In genomic region chr7:19007026-19007977, GRCm38 (mm10) we compare ENCODE assay signal across 11 mouse cellular contexts. TPM values are rescaled to one million over a fixed set of nuclear protein-coding genes. Genes with fewer than 3 reads are reported as not detected.
DNase-seq lines count a peak whose midpoint lies in the region; ATAC-seq and TF ChIP-seq lines count a peak whose summit lies in the region.
"Had no signal": no experiment of that assay in that cellular context is flagged by ENCODE, and none has a peak within 500 bp of the region (broad histone marks: within the 10 kb centered on the region; RNA-seq: fewer than 3 reads in every experiment).

No protein-coding gene starts in this region.

- 52% methylated on average over 13 of the region's 13 CpGs for WGBS in lung, embryonic 14.5 days
- WGBS in neural tube, embryonic 15.5 days: 80% methylated on average over 13 of the region's 13 CpGs

- ATAC-seq in lung, embryonic 14.5 days (ENCODE audit: insufficient read depth): no peak; the same call in 1 of the 2 replicates
- no peak for ATAC-seq in neural tube, embryonic 15.5 days (ENCODE audit: low FRiP score)

- TF ChIP-seq CTCF in lung, embryonic 14.5 days (IDR thresholded peaks at IDR 0.05; ENCODE audit: low read depth): no peak

- no peak overlapping the region for H3K4me3 ChIP-seq in lung, embryonic 14.5 days (ENCODE audit: low read depth, low read length)
- 0 out of 2 replicates have a peak overlapping the region, but pooled peaks have one; percentile 7 for H3K4me3 ChIP-seq in neural tube, embryonic 15.5 days (replicated peaks)

- peak overlapping the region; percentile 42 for H3K4me2 ChIP-seq in lung, embryonic 14.5 days
- H3K4me2 ChIP-seq in neural tube, embryonic 15.5 days: peak overlapping the region; percentile 98

- no peaks in the 10 kb centered on the region for H3K27me3 ChIP-seq in lung, embryonic 14.5 days (ENCODE audit: insufficient read depth, low read length)
- no peaks in the 10 kb centered on the region for H3K27me3 ChIP-seq in neural tube, embryonic 15.5 days (replicated peaks)
- H3K27me3 ChIP-seq: Patski had no signal

- no peaks in the 10 kb centered on the region for H3K9me3 ChIP-seq in lung, embryonic 14.5 days (ENCODE audit: low read depth, low read length)
- H3K9me3 ChIP-seq in neural tube, embryonic 15.5 days (replicated peaks): no peaks in the 10 kb centered on the region

- H3K27ac ChIP-seq in lung, embryonic 14.5 days (ENCODE audit: low read depth): peak overlapping the region; percentile 68
- no peak overlapping the region for H3K27ac ChIP-seq in neural tube, embryonic 15.5 days (replicated peaks)

- peaks cover 18% of the 10 kb centered on the region for H3K4me1 ChIP-seq in lung, embryonic 14.5 days (ENCODE audit: insufficient read depth)
- H3K4me1 ChIP-seq in neural tube, embryonic 15.5 days: peaks cover 46% of the 10 kb centered on the region

- peaks cover 22% of the 10 kb centered on the region for H3K36me3 ChIP-seq in lung, embryonic 14.5 days (ENCODE audit: insufficient read depth)
- H3K36me3 ChIP-seq in neural tube, embryonic 15.5 days: peaks cover 17% of the 10 kb centered on the region

- no peak overlapping the region; the same call in 1 of the 2 replicates for H3K9ac ChIP-seq in lung, embryonic 14.5 days
- H3K9ac ChIP-seq in neural tube, embryonic 15.5 days (replicated peaks): no peak overlapping the region

- peak; percentile 44 for DNase-seq in cerebellum, adult 11 months
- DNase-seq in cerebellum, postnatal 14 days: no peak
- DNase-seq in lung, embryonic 14.5 days: no peak
- DNase-seq in lung, postnatal 25 days (ENCODE audit: low spot score): no peak
- peak; percentile 44 for DNase-seq in kidney, postnatal 10 days
- DNase-seq in adipocyte (ENCODE audit: low spot score): no peak
- DNase-seq in gastrocnemius, postnatal 4 days (ENCODE audit: low spot score in 2 of 2): no peak

RNA-seq across cellular contexts. Expression of gene Irf2bp1, which starts 3.5 kb away (rescaled TPM):
- 27.3 and 35.0 TPM in 2 replicates for polyA plus RNA-seq in lung, embryonic 14.5 days (2014; fragmentation: Nextera tagmentation; extraction: Ambion mirVana)
- 28.4 and 28.6 TPM in 2 replicates for polyA plus RNA-seq in neural tube, embryonic 15.5 days (2015; fragmentation: Nextera tagmentation; extraction: Ambion mirVana)
- total RNA-seq in gastrocnemius, postnatal 4 days (2021): 10 to 100 TPM; 36.6 to 38.1 TPM

RNA-seq across cellular contexts. Expression of gene Foxa3, which starts 16.0 kb away (rescaled TPM):
- 2.2 and 2.3 TPM in 2 replicates for polyA plus RNA-seq in lung, embryonic 14.5 days (2014; fragmentation: Nextera tagmentation; extraction: Ambion mirVana)
- polyA plus RNA-seq in neural tube, embryonic 15.5 days (2015; fragmentation: Nextera tagmentation; extraction: Ambion mirVana): 0.31 and 1.3 TPM in 2 replicates
- total RNA-seq in gastrocnemius, postnatal 4 days (2021): under 1 TPM in 1 of 2 experiments, not detected in 1; 0.13 TPM
- total RNA-seq: heart, adult 18-20 months had no signal
- polyA plus RNA-seq: embryonic facial prominence, embryonic 11.5 days had no signal

RNA-seq across cellular contexts. Expression of gene Mypop, which starts 16.3 kb away (rescaled TPM):
- 3.7 and 4.8 TPM in 2 replicates for polyA plus RNA-seq in lung, embryonic 14.5 days (2014; fragmentation: Nextera tagmentation; extraction: Ambion mirVana)
- 7.6 and 8.0 TPM in 2 replicates for polyA plus RNA-seq in neural tube, embryonic 15.5 days (2015; fragmentation: Nextera tagmentation; extraction: Ambion mirVana)
- total RNA-seq in gastrocnemius, postnatal 4 days (2021): 1 to 10 TPM; 3.2 to 3.7 TPM

RNA-seq across cellular contexts. Expression of gene Sympk, which starts 16.9 kb away (rescaled TPM):
- 22.9 and 26.8 TPM in 2 replicates for polyA plus RNA-seq in lung, embryonic 14.5 days (2014; fragmentation: Nextera tagmentation; extraction: Ambion mirVana)
- 26.4 and 28.3 TPM in 2 replicates for polyA plus RNA-seq in neural tube, embryonic 15.5 days (2015; fragmentation: Nextera tagmentation; extraction: Ambion mirVana)
- total RNA-seq in gastrocnemius, postnatal 4 days (2021): 10 to 100 TPM; 61.4 to 63.8 TPM

RNA-seq across cellular contexts. Expression of gene Nanos2, which starts 20.1 kb away (rescaled TPM):
- not detected in 2 replicates for polyA plus RNA-seq in lung, embryonic 14.5 days (2014; fragmentation: Nextera tagmentation; extraction: Ambion mirVana)
- 0.84 and 0.93 TPM in 2 replicates for polyA plus RNA-seq in neural tube, embryonic 15.5 days (2015; fragmentation: Nextera tagmentation; extraction: Ambion mirVana)
- not detected for total RNA-seq in gastrocnemius, postnatal 4 days (2021)
- total RNA-seq: heart, adult 18-20 months had no signal
- polyA plus RNA-seq: embryonic facial prominence, embryonic 11.5 days; Patski had no signal

Comparison
In these comparisons a context has a peak if more than half of its experiments do, and no peak if none do; other contexts are left out.
1. DNase-seq: peak in cerebellum, adult 11 months (single experiment) and kidney, postnatal 10 days (single experiment); none in cerebellum, postnatal 14 days (0 of 2), lung, embryonic 14.5 days (single experiment), lung, postnatal 25 days (single experiment), adipocyte (single experiment) and gastrocnemius, postnatal 4 days (0 of 2).